Mouse (Mus musculus) hindbrain, embryonic 16.5 days (tissue): ENCODE results near the gene Gmds. TPM values are rescaled to one million over a fixed set of nuclear protein-coding genes. Genes with fewer than 3 reads are reported as not detected.

Experiments
- ATAC-seq: fragments of 200-750 bp; cut with Nextera tagmentation; 2 replicates; pipeline ENCODE4 v1.8.0; 2017; ENCODE audit warnings: moderate TSS enrichment, moderate library complexity
- H3K27ac ChIP-seq: fragments of 300-500 bp; sonication (generic); 2 replicates; pipeline ENCODE4 v1.5.1; 2014; ENCODE audit warnings: low read depth, mild to moderate bottlenecking, control low read depth, low read length, moderate library complexity
- H3K27me3 ChIP-seq: fragments of 300-500 bp; sonication (generic); replicated peaks from 2 replicates; pipeline ENCODE4 v1.6.1; 2014; ENCODE audit warnings: low read length; ENCODE audit not compliant: control insufficient read depth, insufficient read depth
- H3K36me3 ChIP-seq: fragments of 300-500 bp; sonication (generic); 2 replicates; pipeline ENCODE4 v1.6.1; 2014; ENCODE audit warnings: mild to moderate bottlenecking, low read length, moderate library complexity, mixed read lengths; ENCODE audit not compliant: control insufficient read depth, insufficient read depth
- H3K4me1 ChIP-seq: fragments of 300-500 bp; sonication (generic); 2 replicates; pipeline ENCODE4 v1.6.1; 2014; ENCODE audit warnings: low read depth, low read length; ENCODE audit not compliant: control insufficient read depth, insufficient read depth
- H3K4me2 ChIP-seq: fragments of 300-500 bp; sonication (generic); 2 replicates; pipeline ENCODE4 v1.6.1; 2014; ENCODE audit warnings: mild to moderate bottlenecking, low read length, control low read depth, moderate library complexity
- H3K4me3 ChIP-seq: fragments of 300-500 bp; sonication (generic); 2 replicates; pipeline ENCODE4 v1.5.1; 2014; ENCODE audit warnings: mild to moderate bottlenecking, low read length, control low read depth, moderate library complexity
- H3K9ac ChIP-seq: fragments of 300-500 bp; sonication (generic); 2 replicates; pipeline ENCODE4 v1.6.1; 2014; ENCODE audit warnings: low read depth, mild to moderate bottlenecking, control low read depth, low read length, moderate library complexity
- H3K9me3 ChIP-seq: fragments of 300-500 bp; sonication (generic); 2 replicates; pipeline ENCODE4 v1.6.1; 2014; ENCODE audit warnings: mild to moderate bottlenecking, low read length, moderate library complexity; ENCODE audit not compliant: control insufficient read depth
- WGBS: fragments of 180-500 bp; shearing (Covaris S2); extraction: QIAGEN DNeasy Blood & Tissue Kit; methylation state at CpG from one replicate; pipeline ENCODE4 v1.1.7; 2014; 5-methylcytosine and 5-hydroxymethylcytosine counted together
- polyA plus RNA-seq: library from polyadenylated mRNA; unstranded; fragments of >200 nt; fragmentation: Nextera tagmentation; extraction: Ambion mirVana; gene quantifications from 2 replicates; pipeline ENCODE4 v1.2.1, GENCODE M21; 2015

Gene Gmds
- polyA plus RNA-seq, 1 experiment from 2014 or later, result 38.2 TPM

GRCm38 (mm10) chr13:31800581-31801576, 537.7 kb downstream of the Gmds start:
- Histone ChIP-seq H3K9me3 (no peaks in the 10 kb centered on the region), H3K36me3 (no peaks in the 10 kb centered on the region), H3K4me1 (peaks cover 12% of the 10 kb centered on the region), H3K9ac (peak overlapping the region; percentile 49; the same call in 1 of the 2 replicates), H3K27ac (no peak overlapping the region), H3K4me3 (peak overlapping the region; percentile 37), H3K27me3 (peaks cover 50% of the 10 kb centered on the region), H3K4me2 (peak overlapping the region; percentile 67)
- peak; percentile 91 for ATAC-seq
- WGBS, result 2% methylated on average over 37 of the region's 43 CpGs

- ATAC-seq, result no peak
- peaks cover 37% of the 10 kb centered on the region for H3K27me3 ChIP-seq
- H3K4me2 ChIP-seq, result no peak overlapping the region
- H3K9ac ChIP-seq, result no peak overlapping the region
- H3K36me3 ChIP-seq, result no peaks in the 10 kb centered on the region
- H3K4me1 ChIP-seq, result peaks cover 11% of the 10 kb centered on the region
- WGBS, result 29% methylated on average over 9 of the region's 9 CpGs
- no peak overlapping the region for H3K27ac ChIP-seq
- H3K9me3 ChIP-seq, result no peaks in the 10 kb centered on the region
- H3K4me3 ChIP-seq, result no peak overlapping the region
Measured at GRCm38 (mm10) chr13:31798075-31798474, 540.5 kb downstream of the Gmds start.

- Histone ChIP-seq H3K27ac (no peak overlapping the region), H3K27me3 (peaks cover 32% of the 10 kb centered on the region), H3K36me3 (no peaks in the 10 kb centered on the region), H3K4me1 (peaks cover 11% of the 10 kb centered on the region), H3K4me2 (peak overlapping the region; percentile 29), H3K4me3 (no peak overlapping the region), H3K9ac (no peak overlapping the region), H3K9me3 (no peaks in the 10 kb centered on the region)
- no peak for ATAC-seq
- 45% methylated on average over 10 of the region's 10 CpGs for WGBS
Measured at GRCm38 (mm10) chr13:31797346-31797745, 541.2 kb downstream of the Gmds start.

GRCm38 (mm10) chr13:31793163-31793562, 545.4 kb downstream of the Gmds start:
- no peak overlapping the region for H3K4me3 ChIP-seq
- no peaks in the 10 kb centered on the region; the same call in 1 of the 2 replicates for H3K27me3 ChIP-seq
- H3K4me2 ChIP-seq, result no peak overlapping the region
- H3K27ac ChIP-seq, result no peak overlapping the region
- WGBS, result 58% methylated on average over 5 of the region's 5 CpGs
- no peaks in the 10 kb centered on the region for H3K4me1 ChIP-seq
- H3K9ac ChIP-seq, result no peak overlapping the region
- no peaks in the 10 kb centered on the region for H3K9me3 ChIP-seq
- no peaks in the 10 kb centered on the region for H3K36me3 ChIP-seq
- ATAC-seq, result no peak

GRCm38 (mm10) chr13:31792480-31793132, 545.9 kb downstream of the Gmds start:
- Histone ChIP-seq H3K4me3 (peak overlapping the region; percentile 13; the same call in 1 of the 2 replicates), H3K4me1 (no peaks in the 10 kb centered on the region), H3K4me2 (peak overlapping the region; percentile 45), H3K27me3 (no peaks in the 10 kb centered on the region; the same call in 1 of the 2 replicates), H3K9me3 (no peaks in the 10 kb centered on the region), H3K9ac (no peak overlapping the region), H3K27ac (no peak overlapping the region), H3K36me3 (no peaks in the 10 kb centered on the region)
- WGBS, result 20% methylated on average over 17 of the region's 17 CpGs
- ATAC-seq, result peak; percentile 86

- ATAC-seq, result no peak
Measured at GRCm38 (mm10) chr13:31784757-31785156, 553.8 kb downstream of the Gmds start.

GRCm38 (mm10) chr13:31782063-31782462, 556.5 kb downstream of the Gmds start:
- Histone ChIP-seq H3K27me3 (no peaks in the 10 kb centered on the region), H3K9me3 (no peaks in the 10 kb centered on the region), H3K4me3 (no peak overlapping the region), H3K27ac (no peak overlapping the region), H3K9ac (no peak overlapping the region), H3K4me1 (no peaks in the 10 kb centered on the region), H3K4me2 (no peak overlapping the region), H3K36me3 (no peaks in the 10 kb centered on the region)
- no peak for ATAC-seq
- 92% methylated on average over 2 of the region's 2 CpGs for WGBS

More at GRCm38 (mm10) chr13:31784757-31785156, 553.8 kb downstream of the Gmds start:
- Histone ChIP-seq H3K4me3 (no peak overlapping the region), H3K4me2 (no peak overlapping the region), H3K27me3 (no peaks in the 10 kb centered on the region), H3K9me3 (no peaks in the 10 kb centered on the region), H3K27ac (no peak overlapping the region), H3K9ac (no peak overlapping the region), H3K36me3 (no peaks in the 10 kb centered on the region), H3K4me1 (no peaks in the 10 kb centered on the region)
- 82% methylated on average over 7 of the region's 7 CpGs for WGBS

GRCm38 (mm10) chr13:31780299-31780698, 558.2 kb downstream of the Gmds start:
- H3K4me3 ChIP-seq, result no peak overlapping the region
- ATAC-seq, result no peak
- no peak overlapping the region for H3K9ac ChIP-seq
- H3K9me3 ChIP-seq, result no peaks in the 10 kb centered on the region
- 87% methylated on average over 3 of the region's 3 CpGs for WGBS
- H3K4me1 ChIP-seq, result no peaks in the 10 kb centered on the region
- no peak overlapping the region for H3K27ac ChIP-seq
- no peak overlapping the region for H3K4me2 ChIP-seq
- H3K27me3 ChIP-seq, result no peaks in the 10 kb centered on the region
- H3K36me3 ChIP-seq, result no peaks in the 10 kb centered on the region
